24 mouse cellular contexts compared by ENCODE assay signal in genomic region chr9:84036046-84036445, GRCm38 (mm10).
"Had no signal": no experiment of that assay in that cellular context is flagged by ENCODE, and none has a peak within 500 bp of the region (broad histone marks: within the 10 kb centered on the region; RNA-seq: fewer than 3 reads in every experiment).

No protein-coding gene starts in this region.

- ATAC-seq: liver, postnatal 0 days; lung, postnatal 0 days; midbrain, embryonic 13.5 days; midbrain, embryonic 16.5 days had no signal

- H3K4me2 ChIP-seq: limb, embryonic 12.5 days; limb, embryonic 15.5 days; liver, embryonic 11.5 days; midbrain, embryonic 13.5 days; neural tube, embryonic 13.5 days had no signal

- DNase-seq: kidney, adult 18-20 months; kidney, adult 9 months; kidney, postnatal 14 days; kidney, postnatal 4 days; left cerebral cortex, postnatal 4 days; liver, postnatal 0 days; lung, postnatal 36 days; retina, postnatal 1 day; right cerebral cortex, postnatal 25 days; spleen, adult 18-20 months; thymus, adult 18-20 months; thymus, postnatal 14 days; thymus, postnatal 4 days had no signal

- H3K36me3 ChIP-seq: limb, embryonic 12.5 days; limb, embryonic 15.5 days; midbrain, embryonic 10.5 days; midbrain, embryonic 13.5 days; neural tube, embryonic 13.5 days had no signal

- H3K27me3 ChIP-seq: limb, embryonic 12.5 days; limb, embryonic 15.5 days; megakaryocyte, embryonic 14.5 days; midbrain, embryonic 13.5 days; neural tube, embryonic 13.5 days had no signal

- H3K27ac ChIP-seq: limb, embryonic 12.5 days; limb, embryonic 15.5 days; liver, embryonic 14.5 days; midbrain, embryonic 10.5 days; midbrain, embryonic 13.5 days; neural tube, embryonic 13.5 days had no signal

- H3K9me3 ChIP-seq: limb, embryonic 12.5 days; limb, embryonic 15.5 days; megakaryocyte, embryonic 14.5 days; midbrain, embryonic 10.5 days; midbrain, embryonic 13.5 days; neural tube, embryonic 13.5 days had no signal

- H3K4me3 ChIP-seq: limb, embryonic 12.5 days; limb, embryonic 15.5 days; megakaryocyte, embryonic 14.5 days; midbrain, embryonic 10.5 days; midbrain, embryonic 13.5 days; myocyte; neural tube, embryonic 13.5 days had no signal

- H3K9ac ChIP-seq: limb, embryonic 12.5 days; limb, embryonic 15.5 days; liver, embryonic 14.5 days; liver, postnatal 0 days; midbrain, embryonic 13.5 days; neural tube, embryonic 13.5 days had no signal
